Mouse (Mus musculus): ENCODE data around the gene Hapln3. TPM values are rescaled to one million over a fixed set of nuclear protein-coding genes. Genes with fewer than 3 reads are reported as not detected.

Hapln3 gene
- total RNA-seq, 1 experiment, result 6.5 TPM

DNA sequence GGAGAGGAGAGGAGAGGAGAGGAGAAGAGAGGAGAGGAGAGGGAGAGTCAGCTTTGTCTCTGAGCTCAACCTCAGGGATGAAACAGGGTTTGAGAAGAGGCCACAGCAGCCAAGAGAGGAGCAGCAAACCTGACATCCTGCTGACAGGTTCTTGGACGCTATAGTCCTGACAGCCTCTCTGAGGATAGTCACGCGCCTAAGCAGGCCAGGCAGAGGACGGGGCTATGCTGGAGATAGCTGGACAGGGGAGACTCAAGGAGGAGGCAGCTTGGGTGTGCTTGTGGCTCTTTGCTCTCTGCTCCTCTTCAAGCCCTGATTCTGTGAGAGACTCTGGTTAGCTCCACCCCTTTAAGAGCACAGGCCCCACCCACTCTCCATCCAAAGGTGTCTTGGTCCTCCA, 62.6 kb downstream of the Hapln3 start:
- Histone ChIP-seq H3K4me3 (ENCODE audit: insufficient read depth in 1 of 2, low read depth in 1 of 2, low read length in 2 of 2, poor library complexity in 1 of 2, severe bottlenecking in 1 of 2) (no peak overlapping the region), H3K36me3 (ENCODE audit: control insufficient read depth, insufficient read depth, low read length, poor library complexity, severe bottlenecking) (no peaks in the 10 kb centered on the region), H3K9ac (ENCODE audit: insufficient read depth, low read depth, low read length, poor library complexity, severe bottlenecking) (no peak overlapping the region), H3K27ac (ENCODE audit: insufficient read depth, low read depth, low read length, poor library complexity, severe bottlenecking) (no peak overlapping the region), H3K9me3 (ENCODE audit: control insufficient read depth, insufficient read depth, low read depth, low read length) (no peaks in the 10 kb centered on the region), H3K4me1 (ENCODE audit: control insufficient read depth in 2 of 2, insufficient read depth in 2 of 2, low read length in 2 of 2, poor library complexity in 1 of 2) (no peaks in the 10 kb centered on the region)
- TF ChIP-seq ZNF384 (IDR thresholded peaks at IDR 0.05; ENCODE audit: low read depth, low read length) (no peak), ZC3H11A (IDR thresholded peaks at IDR 0.05; ENCODE audit: borderline replicate concordance, low read depth, low read length) (no peak), CHD2 (IDR thresholded peaks at IDR 0.05; ENCODE audit: low read depth, low read length) (no peak), MAFK (IDR thresholded peaks at IDR 0.05; ENCODE audit: insufficient read depth, low read depth, low read length) (no peak), HCFC1 (IDR thresholded peaks at IDR 0.05; ENCODE audit: borderline replicate concordance, insufficient read depth, low read length) (no peak)
- no peak for DNase-seq (ENCODE audit: low read depth, low spot score)
- in situ Hi-C loops (cut with MboI; ENCODE audit: low sequenced_read_pairs in 2 of 2, unreplicated experiment in 2 of 2), result no loop called here

- Histone ChIP-seq H3K4me1 (ENCODE audit: control insufficient read depth in 2 of 2, insufficient read depth in 2 of 2, low read length in 2 of 2, poor library complexity in 1 of 2) (no peaks in the 10 kb centered on the region), H3K9me3 (ENCODE audit: control insufficient read depth, insufficient read depth, low read depth, low read length) (no peaks in the 10 kb centered on the region), H3K36me3 (ENCODE audit: control insufficient read depth, insufficient read depth, low read length, poor library complexity, severe bottlenecking) (no peaks in the 10 kb centered on the region), H3K27ac (ENCODE audit: insufficient read depth, low read depth, low read length, poor library complexity, severe bottlenecking) (no peak overlapping the region), H3K9ac (ENCODE audit: insufficient read depth, low read depth, low read length, poor library complexity, severe bottlenecking) (no peak overlapping the region), H3K4me3 (ENCODE audit: insufficient read depth in 1 of 2, low read depth in 1 of 2, low read length in 2 of 2, poor library complexity in 1 of 2, severe bottlenecking in 1 of 2) (no peak overlapping the region)
- DNase-seq (ENCODE audit: low read depth, low spot score), result no peak
- TF ChIP-seq HCFC1 (IDR thresholded peaks at IDR 0.05; ENCODE audit: borderline replicate concordance, insufficient read depth, low read length), result no peak
- no peak for TF ChIP-seq ZNF384 (IDR thresholded peaks at IDR 0.05; ENCODE audit: low read depth, low read length)
- TF ChIP-seq CHD2 (IDR thresholded peaks at IDR 0.05; ENCODE audit: low read depth, low read length), result no peak
- no peak for TF ChIP-seq MAFK (IDR thresholded peaks at IDR 0.05; ENCODE audit: insufficient read depth, low read depth, low read length)
- TF ChIP-seq ZC3H11A (IDR thresholded peaks at IDR 0.05; ENCODE audit: borderline replicate concordance, low read depth, low read length), result no peak
- in situ Hi-C loops (cut with MboI; ENCODE audit: low sequenced_read_pairs in 2 of 2, unreplicated experiment in 2 of 2), result no loop called here
Measured at GRCm38 (mm10) chr7:79067466-79067865, 63.4 kb downstream of the Hapln3 start.

Other genes starting within 250 kb of the Hapln3 start
- gene Aen, start 235.2 kb downstream of the Hapln3 start, total RNA-seq (2012; rRNA removed), result 104 and 146 TPM in 2 replicates
- 1.6 and 3.2 TPM in 2 replicates for gene Isg20, start 217.6 kb downstream of the Hapln3 start, total RNA-seq (2012; rRNA removed)
- 4.9 and 5.2 TPM in 2 replicates for gene Acan, start 77.5 kb downstream of the Hapln3 start, total RNA-seq (2012; rRNA removed)
- gene Mfge8, start 18.0 kb upstream of the Hapln3 start, total RNA-seq (2012; rRNA removed), result 412 and 560 TPM in 2 replicates
- gene Abhd2, start 142.2 kb upstream of the Hapln3 start, total RNA-seq (2012; rRNA removed), result 58.9 and 61.9 TPM in 2 replicates

Measured in ES-E14 (cell line).